Mouse (Mus musculus) thymus, adult 2 months (tissue): ENCODE data around the gene 4930442H23Rik. TPM values are rescaled to one million over a fixed set of nuclear protein-coding genes. Genes with fewer than 3 reads are reported as not detected.
"Not testable (repeated sequence)": the region's sequence is repeated elsewhere in the genome, so short reads cannot be mapped to it uniquely, and the experiment has no call there.

Experiments
- DNase-seq: peaks from one replicate; pipeline ENCODE4 v3.0.0; 2021
- H3K27ac ChIP-seq: fragments of 200-500 bp; 2 replicates; pipeline ENCODE4 v1.5.1; 2012; ENCODE audit warnings: low read length, control low read depth; ENCODE audit not compliant: control insufficient read depth, insufficient read depth
- H3K27me3 ChIP-seq: fragments of 200-500 bp; 2 replicates; pipeline ENCODE4 v1.6.1; 2012; ENCODE audit warnings: mild to moderate bottlenecking, low read length, moderate library complexity, mixed read lengths; ENCODE audit not compliant: control insufficient read depth, insufficient read depth
- H3K36me3 ChIP-seq: fragments of 200-500 bp; 2 replicates; pipeline ENCODE4 v1.6.1; 2012; ENCODE audit warnings: mild to moderate bottlenecking, low read length, moderate library complexity; ENCODE audit not compliant: control insufficient read depth, insufficient read depth
- H3K4me1 ChIP-seq: fragments of 200-500 bp; replicated peaks from 2 replicates; pipeline ENCODE4 v1.6.1; 2012; ENCODE audit warnings: low read length; ENCODE audit not compliant: control insufficient read depth, insufficient read depth
- H3K4me3 ChIP-seq: fragments of 200-500 bp; 2 replicates; pipeline ENCODE4 v1.5.1; 2012; ENCODE audit warnings: mild to moderate bottlenecking, low read length, control low read depth, moderate library complexity; ENCODE audit not compliant: control insufficient read depth, insufficient read depth
- CTCF ChIP-seq: fragments of 200-500 bp; IDR thresholded peaks from 2 replicates; pipeline ENCODE4 v1.5.1; 2012; ENCODE audit warnings: mild to moderate bottlenecking, control low read depth, low read length, moderate library complexity, borderline replicate concordance; ENCODE audit not compliant: control insufficient read depth, poor library complexity, insufficient read depth; ENCODE audit errors: extremely low read depth
- POLR2A ChIP-seq: fragments of 200-500 bp; IDR thresholded peaks from 2 replicates; pipeline ENCODE4 v1.6.1; 2012; ENCODE audit warnings: mild to moderate bottlenecking, low read length, control low read depth, moderate library complexity; ENCODE audit not compliant: control insufficient read depth, poor library complexity, insufficient read depth; ENCODE audit errors: extremely low read depth
- WGBS: fragments of 180-500 bp; shearing (Covaris S2); methylation state at CpG from one replicate; pipeline ENCODE4 v1.1.7; 2018; 5-methylcytosine and 5-hydroxymethylcytosine counted together
- polyA plus RNA-seq: library from polyadenylated mRNA; depleted of rRNA; stranded (reverse); fragments of >200 nt; gene quantifications from 2 replicates; pipeline ENCODE4 v1.2.3, GENCODE M21; 2012

Gene 4930442H23Rik
- polyA plus RNA-seq, 1 experiment = not detected

- H3K4me1 ChIP-seq = peaks cover 15% of the 10 kb centered on the region
- peak; percentile 92 for DNase-seq
- 12% methylated on average over 53 of the region's 53 CpGs for WGBS
- no peaks in the 10 kb centered on the region for H3K27me3 ChIP-seq
- TF ChIP-seq CTCF (no peak), POLR2A (peak; percentile 84)
- peak within 1 kb of the TSS; percentile 59 for H3K27ac ChIP-seq
- H3K36me3 ChIP-seq = peaks cover 49% of the 10 kb centered on the region
- peak within 1 kb of the TSS; percentile 84 for H3K4me3 ChIP-seq
Measured at GRCm38 (mm10) chr10:81182336-81183333, 1.0 kb downstream of the 4930442H23Rik start, which contains the start of gene Dapk3. Dapk3 (plus strand) TSS chr10:81183005.

GRCm38 (mm10) chr10:81181860-81182259 is 1.8 kb downstream of the 4930442H23Rik start:
- WGBS = 95% methylated on average over 12 of the region's 12 CpGs
- H3K27ac ChIP-seq, H3K4me3 ChIP-seq, DNase-seq, H3K27me3 ChIP-seq: not testable (repeated sequence)
- H3K4me1 ChIP-seq = peaks cover 19% of the 10 kb centered on the region
- peaks cover 51% of the 10 kb centered on the region for H3K36me3 ChIP-seq

GRCm38 (mm10) chr10:81180946-81181345 is 2.7 kb downstream of the 4930442H23Rik start:
- 97% methylated on average over 13 of the region's 13 CpGs for WGBS
- H3K27me3 ChIP-seq = no peaks in the 10 kb centered on the region
- H3K36me3 ChIP-seq = peaks cover 51% of the 10 kb centered on the region
- peaks cover 19% of the 10 kb centered on the region for H3K4me1 ChIP-seq
- no peak overlapping the region for H3K27ac ChIP-seq
- TF ChIP-seq CTCF = no peak
- TF ChIP-seq POLR2A = no peak
- H3K4me3 ChIP-seq = no peak overlapping the region
- no peak for DNase-seq

DNA sequence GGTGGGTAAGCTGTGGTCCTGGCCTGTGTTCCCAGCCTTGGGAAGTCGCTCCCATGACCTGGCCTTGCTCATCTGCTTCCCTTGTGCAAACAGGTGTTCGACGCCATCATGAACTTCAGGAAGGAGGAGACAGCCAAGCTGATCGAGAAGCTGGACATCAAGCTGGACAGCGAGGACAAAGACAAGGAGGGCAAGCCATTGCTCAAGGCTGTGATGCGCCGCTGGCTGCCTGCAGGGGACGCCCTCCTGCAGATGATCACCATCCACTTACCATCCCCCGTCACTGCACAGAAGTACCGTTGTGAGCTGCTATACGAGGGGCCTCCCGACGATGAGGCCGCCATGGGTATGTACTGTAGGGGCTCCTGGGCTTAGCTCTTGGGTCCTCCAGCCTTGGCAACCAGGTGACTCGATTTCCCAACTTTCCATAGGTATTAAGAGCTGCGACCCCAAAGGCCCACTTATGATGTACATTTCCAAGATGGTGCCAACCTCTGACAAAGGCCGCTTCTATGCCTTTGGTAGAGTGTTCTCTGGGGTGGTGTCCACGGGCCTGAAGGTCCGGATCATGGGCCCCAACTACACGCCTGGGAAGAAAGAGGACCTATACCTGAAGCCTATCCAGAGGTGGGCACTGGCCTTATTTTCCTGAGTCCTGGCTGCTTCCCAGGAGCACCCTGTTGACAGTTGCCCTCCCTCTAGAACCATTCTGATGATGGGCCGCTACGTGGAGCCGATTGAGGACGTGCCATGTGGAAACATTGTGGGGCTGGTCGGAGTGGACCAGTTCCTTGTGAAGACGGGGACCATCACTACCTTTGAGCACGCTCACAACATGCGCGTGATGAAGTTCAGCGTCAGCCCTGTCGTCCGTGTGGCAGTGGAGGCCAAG is 4.0 kb downstream of the 4930442H23Rik start:
- Histone ChIP-seq H3K27ac (no peak overlapping the region), H3K4me1 (peaks cover 23% of the 10 kb centered on the region), H3K36me3 (peaks cover 50% of the 10 kb centered on the region), H3K27me3 (no peaks in the 10 kb centered on the region), H3K4me3 (no peak overlapping the region)
- WGBS = 96% methylated on average over 32 of the region's 32 CpGs
- DNase-seq = no peak
- TF ChIP-seq CTCF (no peak), POLR2A (no peak)

DNA sequence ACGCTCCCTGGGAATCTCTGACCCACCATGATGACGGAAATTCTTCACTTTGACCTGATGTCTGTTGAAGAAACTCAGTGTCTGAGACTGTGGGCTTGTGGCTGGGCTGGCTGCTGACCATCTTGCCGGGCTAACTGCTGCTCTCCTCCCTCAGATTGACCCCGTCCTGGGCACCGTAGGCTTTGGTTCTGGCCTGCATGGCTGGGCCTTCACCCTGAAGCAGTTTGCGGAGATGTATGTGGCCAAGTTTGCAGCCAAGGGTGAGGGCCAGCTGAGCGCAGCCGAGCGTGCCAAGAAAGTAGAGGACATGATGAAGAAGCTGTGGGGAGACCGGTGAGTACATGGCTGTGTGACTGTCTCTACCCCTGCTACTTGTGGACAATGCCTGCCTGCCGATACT is 4.7 kb downstream of the 4930442H23Rik start:
- TF ChIP-seq POLR2A (no peak), CTCF (no peak)
- WGBS = 94% methylated on average over 11 of the region's 11 CpGs
- Histone ChIP-seq H3K27me3 (no peaks in the 10 kb centered on the region), H3K27ac (no peak overlapping the region), H3K4me1 (peaks cover 28% of the 10 kb centered on the region), H3K4me3 (no peak overlapping the region), H3K36me3 (peaks cover 48% of the 10 kb centered on the region)
- no peak for DNase-seq

GRCm38 (mm10) chr10:81177958-81178712 is 5.5 kb downstream of the 4930442H23Rik start:
- Histone ChIP-seq H3K4me1 (peaks cover 30% of the 10 kb centered on the region), H3K4me3 (peak overlapping the region; percentile 78), H3K27ac (no peak overlapping the region), H3K36me3 (peaks cover 48% of the 10 kb centered on the region), H3K27me3 (no peaks in the 10 kb centered on the region)
- no peak for TF ChIP-seq CTCF
- no peak for TF ChIP-seq POLR2A
- 74% methylated on average over 14 of the region's 14 CpGs for WGBS
- DNase-seq = no peak
